Mouse (Mus musculus) gastrocnemius, postnatal 4 days (tissue): ENCODE data around the gene Ap2a1. TPM values are rescaled to one million over a fixed set of nuclear protein-coding genes. Genes with fewer than 3 reads are reported as not detected.

ENCODE experiments used
- DNase-seq, 2 experiments: peaks; one replicate each; pipeline ENCODE4 v3.0.0; 2021 to 2022; ENCODE audit warnings: low spot score in 2 of 2, mixed read lengths in 2 of 2
- long read RNA-seq, 2 experiments: library from polyadenylated mRNA; stranded (forward); transcript quantifications; one replicate each; pipeline ENCODE4 v2.0.0; 2021
- total RNA-seq, 2 experiments: library from RNA; stranded (reverse); gene quantifications; 2 replicates each; pipeline ENCODE4 v1.2.3; 2021

Gene Ap2a1
- 10 to 100 TPM; 84.8 to 88.9 TPM for total RNA-seq
- long read RNA-seq, experiment 1, transcript Ap2a1-202 (23 exons, 3,301 nt): major isoform, 67 of 139 reads
- long read RNA-seq, experiment 1, transcript Ap2a1-203 (24 exons, 3,449 nt): minor isoform, 40 of 139 reads
- long read RNA-seq, experiment 1, partial matches to known transcripts: 21 of 139 reads
- long read RNA-seq, experiment 1, other reads (novel, unspliced or antisense): 9 of 139 reads
- long read RNA-seq, experiment 2, transcript Ap2a1-202 (23 exons, 3,301 nt): major isoform, 69 of 172 reads
- long read RNA-seq, experiment 2, transcript Ap2a1-203 (24 exons, 3,449 nt): minor isoform, 57 of 172 reads
- long read RNA-seq, experiment 2, partial matches to known transcripts: 18 of 172 reads
- long read RNA-seq, experiment 2, other reads (novel, unspliced or antisense): 28 of 172 reads

DNA sequence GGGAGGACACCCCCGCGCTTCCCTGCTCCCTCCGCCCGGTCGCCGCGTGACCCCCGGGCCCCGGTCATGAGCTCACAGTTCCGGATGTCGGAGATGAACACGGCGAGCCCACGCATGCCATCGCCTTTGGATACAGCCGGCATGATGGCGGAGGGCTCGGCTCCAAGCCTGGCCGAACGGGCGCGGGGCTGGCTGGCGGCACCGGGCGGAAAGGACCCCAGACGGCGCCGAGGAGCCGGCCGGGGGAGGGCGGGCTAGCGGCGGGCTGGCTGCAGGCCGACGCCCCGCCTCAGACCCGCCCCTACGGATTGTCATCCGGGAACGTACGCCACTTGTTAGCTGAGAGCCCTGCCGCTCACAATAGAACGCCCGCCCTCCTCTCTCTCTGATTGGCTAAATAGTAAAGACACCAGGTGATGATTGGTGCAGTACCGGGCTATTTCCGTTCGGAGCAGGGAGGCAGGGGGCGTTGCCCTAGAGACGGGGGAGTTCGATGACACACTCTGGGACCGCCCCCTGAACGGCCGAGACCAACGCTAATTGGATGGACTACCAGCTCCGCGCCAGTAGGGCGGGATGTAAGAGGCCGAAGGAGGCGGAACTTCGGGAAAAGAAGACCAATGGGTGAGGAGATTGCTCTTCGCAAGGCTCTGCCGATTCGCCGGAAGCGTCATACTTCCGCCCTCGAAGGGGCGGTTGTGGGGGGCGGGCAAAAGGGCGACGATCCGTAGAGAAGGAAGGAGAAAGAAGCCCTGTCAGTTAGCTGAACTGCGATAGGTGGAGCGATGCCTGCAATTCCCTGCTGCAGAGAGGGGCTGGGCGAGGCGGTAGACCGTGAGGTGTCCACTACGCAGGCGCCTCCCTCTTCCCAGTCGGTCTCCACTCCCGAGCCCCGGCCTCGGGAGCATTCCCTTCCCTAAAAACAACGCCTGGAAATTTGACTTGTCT lies at the start of gene Ap2a1:
Gene Ap2a1, minus strand, starts transcription at position 293 of the 948 bp plus-strand sequence.
- peak; percentile 96 to 99 for DNase-seq

DNA sequence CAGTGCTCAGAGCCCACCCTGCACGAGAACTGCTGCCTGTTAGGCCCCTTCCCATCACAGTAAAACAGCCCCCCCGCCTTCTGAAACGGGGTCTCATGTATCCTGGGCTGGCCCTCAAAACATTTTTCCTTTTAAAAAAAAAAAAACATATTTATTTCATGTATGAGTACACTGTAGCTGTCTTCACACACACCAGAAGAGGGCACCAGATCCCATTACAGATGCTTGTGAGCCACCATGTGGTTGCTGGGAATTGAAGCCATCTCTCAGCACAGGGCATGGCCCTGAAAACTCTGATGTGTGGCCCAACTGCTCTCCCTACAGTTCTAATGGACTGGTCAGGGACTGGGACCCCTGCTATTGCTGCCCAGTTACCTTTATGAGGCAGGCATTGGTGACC lies 49.0 kb upstream of the Ap2a1 start:
- no peak for DNase-seq

DNA sequence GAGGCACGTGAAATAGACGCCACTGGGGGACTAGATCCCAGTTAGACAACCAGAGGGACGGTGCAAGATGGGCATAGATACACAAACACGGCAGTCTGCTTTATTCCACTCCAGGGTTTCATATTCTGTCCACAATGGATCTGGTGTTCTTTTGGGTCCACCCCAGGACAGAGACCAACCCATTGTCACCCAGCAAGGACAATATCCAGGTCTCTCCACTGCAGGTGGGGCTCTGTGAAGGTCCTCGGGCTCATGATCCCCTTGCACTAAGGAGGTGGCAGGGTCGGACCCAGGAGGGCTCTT lies 45.8 kb upstream of the Ap2a1 start:
- DNase-seq: no peak

DNA sequence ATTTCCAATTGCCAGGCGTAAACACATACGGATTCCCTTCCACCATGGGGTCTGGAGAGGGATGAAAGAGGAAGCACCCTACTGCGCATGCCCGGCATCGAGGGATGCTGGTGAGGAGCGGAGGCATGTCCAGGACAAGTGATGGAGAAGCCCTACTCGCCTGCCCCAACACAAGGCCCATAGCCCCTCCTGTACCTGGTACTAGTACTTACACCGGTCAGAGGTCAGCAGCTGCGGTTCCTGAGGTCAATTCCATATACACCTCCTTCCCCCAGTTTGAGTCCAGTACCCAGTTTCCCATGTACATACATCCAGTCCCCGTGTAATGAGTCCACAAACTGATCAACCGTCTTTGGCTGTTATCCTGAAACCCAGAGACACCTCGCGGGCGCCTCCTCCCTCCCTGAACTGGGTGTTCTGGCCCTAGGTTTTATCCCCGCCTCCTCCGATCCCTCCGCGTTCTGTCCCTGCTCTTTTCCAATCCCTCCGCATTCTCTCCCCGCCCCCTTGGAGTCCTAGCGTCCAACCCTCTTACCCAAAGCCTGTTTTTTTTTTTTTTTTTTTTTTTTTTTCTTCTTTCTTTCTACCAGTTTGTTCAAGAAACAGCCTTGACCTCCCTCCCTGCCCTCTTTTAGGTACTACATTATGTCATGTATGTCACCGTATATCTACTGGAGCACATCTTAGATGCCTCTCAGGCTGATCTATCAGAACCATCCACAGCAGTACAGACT lies 45.3 kb upstream of the Ap2a1 start, which contains the start of gene Cpt1c:
Gene Cpt1c, minus strand, starts transcription at position 469 of the 734 bp plus-strand sequence.
- DNase-seq: peak; percentile 75 to 83

DNA sequence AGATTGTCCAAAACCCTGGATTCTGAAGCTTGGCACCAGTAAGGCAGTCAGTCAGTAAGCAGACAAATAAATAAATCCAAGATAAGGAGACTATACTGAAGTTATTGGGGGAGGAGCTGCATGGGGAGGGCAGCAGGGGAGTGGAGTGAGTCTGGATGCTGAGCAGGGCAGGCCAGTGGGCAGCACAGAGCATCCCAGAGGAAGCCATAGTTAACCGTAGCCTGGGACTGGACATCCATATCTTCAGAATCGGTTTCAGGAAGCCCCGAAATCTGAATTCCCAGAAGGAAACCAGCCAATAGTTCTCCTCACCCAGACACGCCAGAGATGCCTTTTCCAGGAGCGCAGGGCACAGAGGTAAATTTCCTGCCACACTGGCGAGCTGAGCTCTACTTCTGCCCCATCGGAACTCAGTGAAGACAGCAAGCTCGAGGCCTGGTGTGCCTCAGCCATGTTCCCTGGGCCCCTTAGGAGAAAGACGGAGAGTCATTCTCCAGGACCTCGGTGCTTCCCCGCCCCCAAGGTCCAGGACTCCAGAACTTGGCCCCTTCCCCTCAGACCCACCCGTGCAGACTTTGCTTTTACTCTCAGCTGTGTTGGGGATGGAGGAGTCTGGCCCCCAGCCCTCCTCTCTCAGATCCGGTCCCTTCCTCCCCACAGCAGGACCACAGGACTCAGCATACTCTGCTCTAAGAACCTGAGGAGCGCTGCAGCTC lies 44.3 kb upstream of the Ap2a1 start:
- DNase-seq: no peak

DNA sequence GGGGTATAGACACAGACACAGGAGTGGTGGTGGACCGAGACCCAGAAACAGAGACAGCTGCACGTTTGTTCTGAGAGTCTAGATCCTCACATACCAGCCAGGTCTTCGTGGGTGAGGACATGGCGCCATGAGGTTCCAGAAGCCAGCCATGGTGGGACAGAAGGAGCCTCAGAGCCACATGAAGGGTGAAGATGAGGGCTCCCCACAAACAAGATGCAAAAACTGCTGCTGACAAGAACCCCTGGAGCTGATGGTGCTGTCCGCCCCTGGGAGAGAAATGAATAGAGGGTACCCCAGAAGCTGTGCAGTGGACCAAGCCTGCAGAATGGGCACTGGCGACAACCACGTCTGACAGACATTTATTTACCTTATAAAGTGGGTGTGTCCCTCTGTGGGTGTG lies 41.8 kb upstream of the Ap2a1 start:
- no peak for DNase-seq

DNA sequence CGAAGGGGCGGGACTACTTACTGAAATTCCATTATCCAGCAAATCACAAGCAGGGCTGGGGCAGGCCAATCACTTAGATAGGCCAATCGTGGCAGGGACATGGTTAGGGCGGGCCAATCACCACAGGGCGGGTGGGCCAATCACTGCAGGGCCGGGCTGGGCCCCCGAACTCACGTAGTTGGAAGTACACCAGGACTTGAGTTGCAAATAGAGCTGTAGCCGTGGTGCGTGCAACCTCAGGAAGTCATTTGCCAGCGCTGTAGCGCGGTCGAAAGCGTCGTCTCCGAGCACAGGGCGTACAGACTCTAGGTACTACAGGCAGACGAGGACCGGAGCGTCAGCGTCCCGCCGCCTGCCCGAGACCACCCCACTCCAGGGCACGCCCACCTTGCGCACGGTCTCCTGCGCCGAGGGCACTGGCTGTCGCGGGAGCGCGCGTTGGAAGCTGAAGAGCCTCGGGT lies 41.0 kb upstream of the Ap2a1 start:
- DNase-seq: peak; percentile 62 to 86

DNA sequence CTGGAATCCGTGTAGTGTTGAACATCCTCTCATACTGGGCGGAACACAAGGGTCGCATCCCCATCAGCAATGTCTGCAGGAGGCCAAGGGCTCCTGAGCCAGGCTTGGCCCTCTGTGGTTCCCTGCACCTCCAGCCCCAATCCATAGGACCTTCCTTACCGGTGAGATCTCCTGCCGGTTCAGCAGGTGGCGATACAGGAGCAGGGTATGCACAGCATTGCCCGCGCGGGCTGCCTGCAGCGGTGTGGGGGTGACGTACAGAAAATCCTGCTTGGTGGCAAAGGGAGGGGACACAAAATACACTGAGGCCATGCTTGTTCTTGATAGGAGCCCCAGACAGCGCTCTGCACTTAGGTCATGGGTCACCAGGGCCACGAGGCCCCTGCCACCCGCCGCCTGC lies 37.3 kb upstream of the Ap2a1 start:
- DNase-seq: no peak

DNA sequence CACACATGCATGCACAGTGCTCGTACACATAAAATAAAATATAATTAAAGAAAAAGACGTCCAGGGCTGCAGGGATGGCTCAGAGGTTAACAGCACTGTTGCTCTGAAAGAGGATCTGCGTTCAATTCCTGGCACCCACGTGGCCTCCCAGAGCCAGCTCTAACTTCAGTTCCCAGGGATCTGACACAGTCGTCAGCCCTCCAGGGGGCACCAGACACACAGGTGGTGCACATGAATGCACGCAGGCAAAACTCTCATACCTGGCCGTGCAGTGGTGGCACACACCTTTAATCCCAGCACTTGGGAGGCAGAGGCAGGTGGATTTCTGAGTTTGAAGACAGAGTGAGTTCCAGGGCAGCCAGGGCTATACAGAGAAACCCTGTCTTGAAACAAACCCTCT lies 36.7 kb upstream of the Ap2a1 start:
- DNase-seq: no peak

DNA sequence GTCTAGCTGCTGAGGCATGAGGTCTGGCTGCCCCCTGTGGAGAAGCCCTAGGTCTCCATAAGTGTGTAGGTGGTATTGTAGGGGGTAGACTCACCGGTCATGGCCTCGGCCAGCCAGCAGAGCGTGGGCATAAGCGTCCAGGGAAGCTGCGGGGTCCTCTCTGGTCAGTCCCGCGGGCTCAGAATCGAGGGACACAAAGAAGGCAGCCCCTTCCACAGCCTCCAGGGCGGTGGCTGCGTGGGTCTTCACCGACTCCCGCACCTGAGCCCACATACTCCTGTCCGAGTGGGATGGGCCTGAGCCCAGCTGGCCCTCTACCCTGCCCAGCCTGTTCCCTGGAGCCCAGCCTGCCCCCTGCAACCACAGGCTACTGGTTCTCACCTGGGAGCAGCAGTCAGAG lies 35.7 kb upstream of the Ap2a1 start:
- DNase-seq: no peak

DNA sequence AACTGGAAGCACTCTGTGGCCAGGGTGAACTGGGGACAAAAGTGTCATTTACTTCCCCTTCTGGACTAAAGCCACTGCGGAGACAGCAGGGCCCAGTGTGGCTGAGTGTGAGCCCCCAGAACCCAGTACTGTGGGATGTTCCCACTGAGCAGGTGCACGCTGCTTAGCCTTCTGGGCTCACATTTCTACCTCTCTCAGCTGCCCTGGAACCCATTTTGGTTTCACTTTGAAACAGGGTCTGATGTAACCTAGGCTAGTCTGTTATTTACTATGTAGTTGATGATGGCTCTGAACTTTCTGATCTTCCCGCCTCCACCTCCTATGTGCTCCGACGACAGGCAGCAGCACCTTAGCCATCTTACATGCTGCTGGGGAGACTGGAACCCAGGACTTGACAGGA lies 33.5 kb upstream of the Ap2a1 start:
- DNase-seq: no peak

DNA sequence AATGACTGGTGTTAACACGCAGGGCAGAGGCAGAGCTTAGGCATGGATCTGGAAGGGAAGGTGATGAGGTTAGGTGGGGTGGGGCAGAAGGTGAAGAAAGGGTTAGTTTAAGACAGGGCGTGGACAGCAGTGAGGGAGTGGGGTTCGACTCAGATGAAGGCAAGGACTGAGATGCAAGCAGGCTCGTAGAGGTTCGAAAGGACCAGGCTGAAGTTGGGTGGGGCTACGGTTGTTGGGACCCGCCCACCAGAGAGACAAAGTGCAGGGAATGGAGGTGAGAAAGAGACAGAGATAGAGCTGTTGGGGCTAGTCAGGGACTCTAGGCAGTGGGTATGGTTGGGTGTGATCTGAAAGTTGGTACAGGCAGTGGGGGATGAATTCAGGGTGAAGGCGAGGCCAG lies 33.0 kb upstream of the Ap2a1 start:
- no peak for DNase-seq

DNA sequence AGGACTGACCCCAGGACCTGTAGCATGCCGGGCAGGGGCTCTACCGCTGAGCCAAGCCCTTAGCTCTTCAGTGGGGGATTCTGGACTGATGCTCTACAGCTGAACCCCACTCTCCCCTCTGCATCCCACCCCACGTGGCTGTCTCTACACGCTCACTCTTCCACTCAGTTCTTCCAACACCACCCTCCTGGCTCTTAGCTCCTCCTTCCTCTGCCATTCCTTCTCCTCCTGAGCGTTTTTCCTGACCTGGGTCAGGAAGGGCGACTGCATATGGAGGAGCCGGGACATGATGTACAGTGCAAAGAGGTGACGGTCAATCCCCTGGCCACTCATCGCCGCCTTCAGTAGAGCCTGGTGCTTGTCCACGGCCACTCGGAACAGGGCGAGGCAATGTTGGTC lies 31.2 kb upstream of the Ap2a1 start:
- DNase-seq: peak in 1 of 2 experiments; percentile 7

DNA sequence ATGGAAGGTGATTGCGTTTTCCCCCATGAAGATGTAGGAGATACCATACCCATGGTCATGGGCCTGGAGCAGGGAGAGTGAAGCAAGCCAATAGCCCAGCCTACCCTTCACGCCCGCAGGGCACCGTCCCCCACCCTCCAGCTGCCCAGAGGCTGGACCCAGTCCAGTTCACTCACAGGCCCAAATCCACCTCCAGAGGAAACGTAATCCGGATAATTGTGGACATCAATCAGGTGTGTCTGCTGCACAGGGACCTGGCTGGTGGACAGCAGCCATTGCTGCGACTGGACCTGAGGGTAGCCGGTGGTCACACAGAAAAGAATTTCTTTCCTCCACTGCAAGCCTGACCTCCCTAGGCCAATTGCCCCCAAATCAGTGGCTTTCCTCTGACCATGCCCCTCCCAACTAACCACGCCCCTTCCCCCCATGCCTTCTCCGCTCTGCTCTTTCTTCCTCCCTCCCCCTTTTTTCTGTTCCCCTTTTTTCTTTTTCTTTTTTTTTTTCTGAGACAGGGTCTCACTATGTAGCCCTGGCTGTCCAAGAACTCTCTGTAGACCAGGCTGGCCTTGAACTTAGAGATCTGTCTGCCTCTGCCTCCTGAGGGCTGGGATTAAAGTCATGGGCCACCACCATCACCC lies 30.7 kb upstream of the Ap2a1 start:
- DNase-seq: peak in 1 of 2 experiments; percentile 10

DNA sequence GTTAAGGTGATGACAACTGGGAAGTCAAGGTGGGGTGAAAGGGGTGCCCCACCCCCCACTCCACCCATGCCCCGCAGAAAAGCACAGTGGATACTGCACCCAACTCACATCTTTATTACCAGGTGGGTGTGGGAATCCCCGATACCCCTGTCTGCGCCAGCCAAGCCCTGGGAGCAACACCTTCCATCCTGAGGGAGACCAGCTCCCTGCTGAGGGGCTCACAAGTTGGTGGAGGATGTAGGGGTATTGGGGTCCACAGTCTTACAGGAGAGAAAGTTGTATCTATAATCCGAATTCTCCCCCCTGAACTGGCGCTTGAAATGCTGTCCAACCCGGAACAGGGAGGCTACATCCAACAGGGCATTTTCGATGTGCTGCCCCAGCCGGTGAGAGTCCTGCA lies 30.0 kb upstream of the Ap2a1 start:
- peak in 1 of 2 experiments; percentile 9 for DNase-seq

DNA sequence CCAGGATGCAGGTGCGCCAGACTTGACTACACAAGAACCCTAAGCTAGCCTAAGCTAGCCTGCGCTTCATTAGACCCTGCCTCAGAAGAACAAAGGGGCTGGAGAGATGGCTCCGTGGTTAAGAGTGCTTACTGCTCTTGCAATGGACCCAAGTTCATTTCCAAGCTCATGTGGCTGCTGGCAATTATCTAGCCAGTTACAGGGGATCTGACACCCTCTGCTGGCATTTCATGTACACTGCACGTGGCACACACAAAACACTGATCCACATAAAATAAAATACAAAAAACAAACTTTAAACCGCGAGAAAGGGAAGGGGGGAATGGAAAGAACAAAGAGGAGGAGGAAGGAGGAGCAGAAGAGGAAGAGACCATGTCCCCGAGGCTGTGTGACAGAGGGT lies 28.9 kb upstream of the Ap2a1 start:
- peak in 1 of 2 experiments; percentile 26 for DNase-seq

DNA sequence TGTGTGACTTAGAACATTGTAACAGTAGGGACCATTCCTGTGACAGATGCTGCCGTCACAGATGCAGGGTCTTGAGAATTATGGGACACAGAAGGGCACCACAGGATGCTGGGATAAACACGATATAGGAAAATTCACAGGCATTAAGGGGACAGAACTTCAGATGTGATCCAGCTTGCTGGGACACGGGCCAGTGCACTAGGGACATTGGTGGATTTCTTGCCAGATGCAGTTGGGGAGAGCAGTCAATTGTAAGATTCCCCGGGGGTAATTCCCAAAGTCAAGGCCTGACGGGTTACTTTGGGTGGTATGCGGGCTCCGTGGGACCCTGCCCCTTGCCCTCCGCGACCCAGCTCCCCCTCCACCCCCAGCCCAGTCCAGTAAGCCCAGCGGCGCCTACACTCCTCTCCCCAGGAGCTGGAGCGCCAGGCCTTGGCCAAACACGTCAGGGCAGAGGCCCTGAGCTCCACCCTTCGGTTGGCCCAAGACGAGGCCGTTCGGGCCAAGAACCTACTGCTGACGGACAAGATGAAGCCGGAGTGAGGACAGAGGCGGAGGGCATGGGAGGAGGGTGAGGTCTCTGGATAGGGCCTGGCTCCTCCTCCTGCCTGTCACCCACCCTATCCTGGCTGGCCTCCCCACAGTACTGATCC lies 28.0 kb upstream of the Ap2a1 start:
- peak in 1 of 2 experiments; percentile 40 for DNase-seq

DNA sequence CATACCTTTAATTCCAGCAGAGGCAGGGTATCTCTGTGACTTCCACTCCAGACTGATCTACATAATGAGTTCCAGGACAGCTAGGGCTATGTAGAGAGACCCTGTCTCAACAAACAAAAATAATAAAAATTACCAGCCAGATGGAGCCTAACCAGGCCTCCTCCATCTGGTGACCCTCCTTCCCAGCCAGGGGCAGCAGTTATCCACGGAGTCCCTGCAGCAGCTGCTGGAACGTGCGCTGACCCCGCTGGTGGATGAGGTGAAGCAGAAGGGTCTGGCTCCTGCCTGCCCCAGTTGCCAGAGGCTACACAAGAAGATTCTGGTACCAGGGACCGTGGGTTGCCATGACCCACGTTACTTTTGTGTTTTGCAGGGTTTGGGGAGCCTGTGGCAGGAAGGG lies 27.0 kb upstream of the Ap2a1 start:
- peak in 1 of 2 experiments; percentile 9 for DNase-seq

DNA sequence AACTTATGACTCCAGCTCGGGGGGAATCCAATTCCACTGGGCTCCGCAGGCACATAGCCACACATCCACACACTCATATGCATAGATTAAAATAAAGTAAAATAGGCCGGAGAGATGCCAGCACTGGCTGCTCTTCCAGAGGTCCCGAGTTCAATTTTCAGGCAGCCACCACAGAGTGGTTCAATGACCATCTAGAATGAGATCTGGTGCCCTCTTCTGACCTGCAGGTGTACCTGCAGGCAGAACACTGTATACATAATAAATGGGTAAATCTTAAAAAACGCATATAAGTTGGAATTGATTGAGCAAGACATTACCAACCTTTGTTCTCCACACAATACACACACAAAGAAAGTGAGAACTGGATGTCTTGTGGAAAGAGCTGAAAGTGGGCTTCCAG lies 26.3 kb upstream of the Ap2a1 start:
- peak in 1 of 2 experiments; percentile 9 for DNase-seq
